Mouse (Mus musculus) cerebellum, adult 2 months (tissue): ENCODE measurements at regions not wholly inside any gene's neighbourhood (a gene's known extent, or its start where the extent isn't known, plus 50 kb on each side); places are given as distances from the start of the nearest gene placed in this dataset.

Experiments
- DNase-seq, 2 experiments: peaks; one replicate each; pipeline ENCODE4 v3.0.0; 2021
- H3K27ac ChIP-seq: fragments of 200-500 bp; 2 replicates; pipeline ENCODE4 v1.5.1; 2012; ENCODE audit warnings: low read length, control low read depth, inconsistent platforms; ENCODE audit not compliant: insufficient read depth
- H3K27me3 ChIP-seq: fragments of 200-500 bp; 2 replicates; pipeline ENCODE4 v1.6.1; 2012; ENCODE audit warnings: inconsistent platforms, mild to moderate bottlenecking, low read length, moderate library complexity; ENCODE audit not compliant: control insufficient read depth, insufficient read depth
- H3K4me1 ChIP-seq: fragments of 200-500 bp; 2 replicates; pipeline ENCODE4 v1.6.1; 2011; ENCODE audit warnings: low read length; ENCODE audit not compliant: control insufficient read depth, insufficient read depth
- H3K4me3 ChIP-seq: fragments of 200-500 bp; replicated peaks from 2 replicates; pipeline ENCODE3; 2011; ENCODE audit warnings: mild to moderate bottlenecking, low read depth, low read length, control low read depth; ENCODE audit not compliant: insufficient read depth
- CTCF ChIP-seq: fragments of 200-500 bp; IDR thresholded peaks from 2 replicates; pipeline ENCODE4 v1.5.1; 2011; ENCODE audit warnings: low read depth, mild to moderate bottlenecking, control low read depth, low read length, moderate library complexity, borderline replicate concordance; ENCODE audit not compliant: insufficient read depth
- POLR2A ChIP-seq: fragments of 200-500 bp; IDR thresholded peaks from 2 replicates; pipeline ENCODE4 v1.6.1; 2011; ENCODE audit warnings: low read length, control low read depth, borderline replicate concordance; ENCODE audit not compliant: insufficient read depth
- WGBS: fragments of 180-500 bp; shearing (Covaris S2); methylation state at CpG from one replicate; pipeline ENCODE4 v1.1.7; 2018; 5-methylcytosine and 5-hydroxymethylcytosine counted together

- Histone ChIP-seq H3K27me3 (no peaks in the 10 kb centered on the region), H3K27ac (no peak overlapping the region)
- DNase-seq, result no peak
Measured at GRCm38 (mm10) chr6:117356101-117356500, 187.8 kb downstream of the Cxcl12 start.

GRCm38 (mm10) chr6:117359401-117359800 lies 191.1 kb downstream of the Cxcl12 start:
- Histone ChIP-seq H3K27me3 (no peaks in the 10 kb centered on the region), H3K4me3 (no peak overlapping the region), H3K4me1 (no peaks in the 10 kb centered on the region), H3K27ac (no peak overlapping the region)
- no peak for DNase-seq
- 99% methylated on average over 2 of the region's 2 CpGs for WGBS
- no peak for TF ChIP-seq CTCF
- TF ChIP-seq POLR2A, result no peak

More at GRCm38 (mm10) chr6:117356101-117356500, 187.8 kb downstream of the Cxcl12 start:
- Histone ChIP-seq H3K4me1 (peaks cover 9% of the 10 kb centered on the region; the same call in 1 of the 2 replicates), H3K4me3 (no peak overlapping the region)
- WGBS, result 63% methylated on average over 1 of the region's 1 CpGs
- TF ChIP-seq CTCF (no peak), POLR2A (no peak)

GRCm38 (mm10) chr6:117366563-117366962 lies 198.2 kb downstream of the Cxcl12 start:
- Histone ChIP-seq H3K27me3 (no peaks in the 10 kb centered on the region), H3K27ac (no peak overlapping the region), H3K4me3 (no peak overlapping the region), H3K4me1 (no peaks in the 10 kb centered on the region; the same call in 1 of the 2 replicates)
- no peak for DNase-seq
- WGBS, result 63% methylated on average over 6 of the region's 6 CpGs
- no peak for TF ChIP-seq POLR2A
- TF ChIP-seq CTCF, result no peak

GRCm38 (mm10) chr6:117375989-117376388 lies 207.7 kb downstream of the Cxcl12 start:
- Histone ChIP-seq H3K4me1 (no peaks in the 10 kb centered on the region), H3K27me3 (no peaks in the 10 kb centered on the region), H3K4me3 (no peak overlapping the region), H3K27ac (no peak overlapping the region)
- 96% methylated on average over 5 of the region's 5 CpGs for WGBS
- no peak for TF ChIP-seq POLR2A
- TF ChIP-seq CTCF, result no peak
- no peak for DNase-seq

- Histone ChIP-seq H3K27ac (no peak overlapping the region), H3K4me3 (no peak overlapping the region), H3K4me1 (no peaks in the 10 kb centered on the region), H3K27me3 (no peaks in the 10 kb centered on the region)
- 83% methylated on average over 4 of the region's 4 CpGs for WGBS
- TF ChIP-seq POLR2A (no peak), CTCF (no peak)
- no peak for DNase-seq
Measured at GRCm38 (mm10) chr6:117379904-117380303, 211.6 kb downstream of the Cxcl12 start.

- DNase-seq, result no peak
- no peak overlapping the region for H3K4me3 ChIP-seq
- H3K4me1 ChIP-seq, result no peaks in the 10 kb centered on the region
- H3K27me3 ChIP-seq, result no peaks in the 10 kb centered on the region
- 90% methylated on average over 7 of the region's 7 CpGs for WGBS
- no peak for TF ChIP-seq POLR2A
- TF ChIP-seq CTCF, result no peak
- H3K27ac ChIP-seq, result no peak overlapping the region
Measured at GRCm38 (mm10) chr6:117390233-117390848, 222.0 kb downstream of the Cxcl12 start.

GRCm38 (mm10) chr6:117393480-117393879 lies 225.1 kb downstream of the Cxcl12 start:
- DNase-seq, result no peak
- Histone ChIP-seq H3K4me3 (no peak overlapping the region), H3K27me3 (no peaks in the 10 kb centered on the region), H3K4me1 (no peaks in the 10 kb centered on the region), H3K27ac (no peak overlapping the region)
- no peak for TF ChIP-seq CTCF

GRCm38 (mm10) chr6:117405589-117406311 lies 237.4 kb downstream of the Cxcl12 start:
- no peaks in the 10 kb centered on the region for H3K4me1 ChIP-seq
- TF ChIP-seq CTCF (no peak), POLR2A (no peak)
- no peak overlapping the region for H3K27ac ChIP-seq
- no peak for DNase-seq
- no peak overlapping the region for H3K4me3 ChIP-seq
- H3K27me3 ChIP-seq, result no peaks in the 10 kb centered on the region
- WGBS, result 52% methylated on average over 11 of the region's 11 CpGs
